Mouse (Mus musculus): ENCODE results near the gene Urb2. TPM values are rescaled to one million over a fixed set of nuclear protein-coding genes. Genes with fewer than 3 reads are reported as not detected.
"Not testable (repeated sequence)": the region's sequence is repeated elsewhere in the genome, so short reads cannot be mapped to it uniquely, and the experiment has no call there.

Urb2 gene
- polyA plus RNA-seq, 1 experiment from 2014 or later: 3.8 TPM

GRCm38 (mm10) chr8:124020439-124021236, 670 bp upstream of the Urb2 start:
- Histone ChIP-seq H3K27ac (replicated peaks) (peak overlapping the region; percentile 94), H3K9ac (replicated peaks) (peak overlapping the region; percentile 76), H3K4me3 (peak overlapping the region; percentile 93), H3K36me3 (peaks cover 19% of the 10 kb centered on the region), H3K9me3 (no peaks in the 10 kb centered on the region), H3K4me1 (peaks cover 26% of the 10 kb centered on the region), H3K27me3 (no peaks in the 10 kb centered on the region), H3K4me2 (replicated peaks) (peak overlapping the region; percentile 54)
- 1% methylated on average over 57 of the region's 87 CpGs for WGBS
- peak; percentile 84 for ATAC-seq (replicated peaks)

GRCm38 (mm10) chr8:124026265-124026664, 5.0 kb downstream of the Urb2 start:
- not testable (repeated sequence) for H3K27me3 ChIP-seq; ATAC-seq (replicated peaks); H3K4me3 ChIP-seq; H3K4me1 ChIP-seq; H3K27ac ChIP-seq (replicated peaks); H3K4me2 ChIP-seq (replicated peaks); H3K9me3 ChIP-seq; H3K9ac ChIP-seq (replicated peaks)
- 80% methylated on average over 2 of the region's 2 CpGs for WGBS
- H3K36me3 ChIP-seq: peaks cover 72% of the 10 kb centered on the region

GRCm38 (mm10) chr8:124027831-124028230, 6.5 kb downstream of the Urb2 start:
- no peak overlapping the region for H3K9ac ChIP-seq (replicated peaks)
- peaks cover 78% of the 10 kb centered on the region for H3K36me3 ChIP-seq
- no peaks in the 10 kb centered on the region for H3K4me1 ChIP-seq
- no peak for ATAC-seq (replicated peaks)
- no peaks in the 10 kb centered on the region for H3K27me3 ChIP-seq
- 91% methylated on average over 6 of the region's 6 CpGs for WGBS
- H3K4me2 ChIP-seq (replicated peaks): no peak overlapping the region
- H3K27ac ChIP-seq (replicated peaks): no peak overlapping the region
- H3K4me3 ChIP-seq: no peak overlapping the region
- H3K9me3 ChIP-seq: no peaks in the 10 kb centered on the region

GRCm38 (mm10) chr8:124033400-124033799, 12.1 kb downstream of the Urb2 start:
- H3K36me3 ChIP-seq: peaks cover 73% of the 10 kb centered on the region
- no peak overlapping the region for H3K4me3 ChIP-seq
- no peaks in the 10 kb centered on the region for H3K9me3 ChIP-seq
- H3K27me3 ChIP-seq: no peaks in the 10 kb centered on the region
- H3K27ac ChIP-seq (replicated peaks): no peak overlapping the region
- H3K4me2 ChIP-seq (replicated peaks): no peak overlapping the region
- H3K4me1 ChIP-seq: no peaks in the 10 kb centered on the region
- no peak for ATAC-seq (replicated peaks)
- 67% methylated on average over 5 of the region's 5 CpGs for WGBS
- H3K9ac ChIP-seq (replicated peaks): no peak overlapping the region

- no peaks in the 10 kb centered on the region for H3K9me3 ChIP-seq
- 90% methylated on average over 7 of the region's 7 CpGs for WGBS
- H3K4me3 ChIP-seq: no peak overlapping the region
- H3K27ac ChIP-seq (replicated peaks): no peak overlapping the region
- H3K9ac ChIP-seq (replicated peaks): no peak overlapping the region
- no peak for ATAC-seq (replicated peaks)
- H3K27me3 ChIP-seq: no peaks in the 10 kb centered on the region
- peaks cover 65% of the 10 kb centered on the region for H3K36me3 ChIP-seq
- no peak overlapping the region for H3K4me2 ChIP-seq (replicated peaks)
- no peaks in the 10 kb centered on the region for H3K4me1 ChIP-seq
These were observed 16.8 kb downstream of the Urb2 start for GRCm38 (mm10) chr8:124038121-124038520.

GRCm38 (mm10) chr8:124039351-124039750, 18.0 kb downstream of the Urb2 start:
- Histone ChIP-seq H3K4me2 (replicated peaks) (no peak overlapping the region), H3K9ac (replicated peaks) (no peak overlapping the region), H3K4me3 (no peak overlapping the region), H3K27ac (replicated peaks) (no peak overlapping the region), H3K27me3 (no peaks in the 10 kb centered on the region), H3K4me1 (no peaks in the 10 kb centered on the region), H3K36me3 (peaks cover 73% of the 10 kb centered on the region), H3K9me3 (no peaks in the 10 kb centered on the region)
- WGBS: 77% methylated on average over 4 of the region's 4 CpGs
- ATAC-seq (replicated peaks): no peak

- H3K4me1 ChIP-seq: no peaks in the 10 kb centered on the region
- WGBS: 90% methylated on average over 1 of the region's 1 CpGs
These were observed 20.9 kb downstream of the Urb2 start for GRCm38 (mm10) chr8:124042201-124042600.

GRCm38 (mm10) chr8:124044421-124044820, 23.1 kb downstream of the Urb2 start:
- Histone ChIP-seq H3K4me2 (replicated peaks) (no peak overlapping the region), H3K27me3 (no peaks in the 10 kb centered on the region), H3K36me3 (peaks cover 54% of the 10 kb centered on the region), H3K9ac (replicated peaks) (no peak overlapping the region), H3K27ac (replicated peaks) (no peak overlapping the region), H3K4me1 (no peaks in the 10 kb centered on the region), H3K4me3 (no peak overlapping the region), H3K9me3 (no peaks in the 10 kb centered on the region)
- WGBS: 96% methylated on average over 5 of the region's 5 CpGs
- no peak for ATAC-seq (replicated peaks)

More at GRCm38 (mm10) chr8:124042201-124042600, 20.9 kb downstream of the Urb2 start:
- peaks cover 67% of the 10 kb centered on the region for H3K36me3 ChIP-seq
- ATAC-seq (replicated peaks): no peak
- H3K9ac ChIP-seq (replicated peaks): no peak overlapping the region
- no peaks in the 10 kb centered on the region for H3K27me3 ChIP-seq
- no peak overlapping the region for H3K27ac ChIP-seq (replicated peaks)
- no peaks in the 10 kb centered on the region for H3K9me3 ChIP-seq
- no peak overlapping the region for H3K4me3 ChIP-seq
- H3K4me2 ChIP-seq (replicated peaks): no peak overlapping the region

GRCm38 (mm10) chr8:124044931-124045330, 23.6 kb downstream of the Urb2 start:
- no peaks in the 10 kb centered on the region for H3K9me3 ChIP-seq
- no peaks in the 10 kb centered on the region for H3K4me1 ChIP-seq
- H3K27me3 ChIP-seq: no peaks in the 10 kb centered on the region
- no peak overlapping the region for H3K4me2 ChIP-seq (replicated peaks)
- H3K27ac ChIP-seq (replicated peaks): no peak overlapping the region
- WGBS: 97% methylated on average over 12 of the region's 12 CpGs
- H3K4me3 ChIP-seq: no peak overlapping the region
- no peak for ATAC-seq (replicated peaks)
- H3K36me3 ChIP-seq: peaks cover 49% of the 10 kb centered on the region
- H3K9ac ChIP-seq (replicated peaks): no peak overlapping the region

- Histone ChIP-seq H3K4me1 (no peaks in the 10 kb centered on the region), H3K9me3 (no peaks in the 10 kb centered on the region), H3K36me3 (peaks cover 43% of the 10 kb centered on the region), H3K4me3 (no peak overlapping the region), H3K27me3 (no peaks in the 10 kb centered on the region), H3K27ac (replicated peaks) (no peak overlapping the region), H3K9ac (replicated peaks) (no peak overlapping the region), H3K4me2 (replicated peaks) (no peak overlapping the region)
- no peak for ATAC-seq (replicated peaks)
- 92% methylated on average over 8 of the region's 8 CpGs for WGBS
These were observed 24.5 kb downstream of the Urb2 start for GRCm38 (mm10) chr8:124045856-124046255.

GRCm38 (mm10) chr8:124052110-124052509, 30.8 kb downstream of the Urb2 start:
- Histone ChIP-seq H3K27me3 (no peaks in the 10 kb centered on the region), H3K4me3 (no peak overlapping the region), H3K9me3 (no peaks in the 10 kb centered on the region), H3K4me2 (replicated peaks) (no peak overlapping the region), H3K27ac (replicated peaks) (no peak overlapping the region), H3K36me3 (peaks cover 9% of the 10 kb centered on the region), H3K9ac (replicated peaks) (no peak overlapping the region), H3K4me1 (no peaks in the 10 kb centered on the region)
- ATAC-seq (replicated peaks): no peak; the same call in 1 of the 2 replicates
- WGBS: 11% methylated on average over 3 of the region's 3 CpGs

- H3K36me3 ChIP-seq: peaks cover 5% of the 10 kb centered on the region
- ATAC-seq (replicated peaks): no peak
- no peaks in the 10 kb centered on the region for H3K9me3 ChIP-seq
- no peaks in the 10 kb centered on the region for H3K27me3 ChIP-seq
- no peak overlapping the region for H3K9ac ChIP-seq (replicated peaks)
- H3K27ac ChIP-seq (replicated peaks): no peak overlapping the region
- H3K4me2 ChIP-seq (replicated peaks): no peak overlapping the region
- no peaks in the 10 kb centered on the region for H3K4me1 ChIP-seq
- no peak overlapping the region for H3K4me3 ChIP-seq
- WGBS: 67% methylated on average over 4 of the region's 4 CpGs
These were observed 31.3 kb downstream of the Urb2 start for GRCm38 (mm10) chr8:124052568-124052967.

All from forebrain, embryonic 15.5 days (tissue).